Mouse (Mus musculus): ENCODE results near the gene Foxp1. TPM values are rescaled to one million over a fixed set of nuclear protein-coding genes. Genes with fewer than 3 reads are reported as not detected.

Foxp1 gene
- polyA plus RNA-seq, 2 experiments: 7.9 to 10.6 TPM

GRCm38 (mm10) chr6:99126717-99127116 is 395.8 kb downstream of the Foxp1 start:
- no peak overlapping the region for H3K4me3 ChIP-seq (ENCODE audit: insufficient read depth in 1 of 2, low read depth in 2 of 2, low read length in 2 of 2)
- H3K36me3 ChIP-seq (replicated peaks; ENCODE audit: control insufficient read depth, insufficient read depth, low read depth): no peaks in the 10 kb centered on the region
- no peaks in the 10 kb centered on the region for H3K27me3 ChIP-seq (ENCODE audit: control insufficient read depth, insufficient read depth, low read length)
- DNase-seq (ENCODE audit: low read depth in 3 of 3, low spot score in 3 of 3) (no peak), ATAC-seq (ENCODE audit: insufficient read depth) (no peak)
- H3K4me1 ChIP-seq (replicated peaks; ENCODE audit: control insufficient read depth in 2 of 2, insufficient read depth in 2 of 2, low read length in 1 of 2): peaks cover 0 to 2% of the 10 kb centered on the region in 2 experiments; a peak in 1 of 4 replicates
- whole genome bisulfite sequencing (ENCODE audit: insufficient replicate concordance): 59% methylated on average over 9 of the region's 9 CpGs
- H3K4me2 ChIP-seq (ENCODE audit: low read depth): no peak overlapping the region
- TF ChIP-seq CTCF (IDR thresholded peaks at IDR 0.05; ENCODE audit: low read depth): no peak
- TF ChIP-seq EP300 (IDR thresholded peaks at IDR 0.05; ENCODE audit: low read depth): no peak
- H3K27ac ChIP-seq: no peak overlapping the region
- no peak overlapping the region for H3K9ac ChIP-seq (replicated peaks)
- no peaks in the 10 kb centered on the region for H3K9me3 ChIP-seq (ENCODE audit: control insufficient read depth, low read length)

- DNase-seq (ENCODE audit: low read depth in 3 of 3, low spot score in 3 of 3): no peak
- no peak overlapping the region for H3K4me3 ChIP-seq (ENCODE audit: insufficient read depth in 1 of 2, low read depth in 2 of 2, low read length in 2 of 2)
- no peaks in the 10 kb centered on the region for H3K36me3 ChIP-seq (replicated peaks; ENCODE audit: control insufficient read depth, insufficient read depth, low read depth)
- H3K4me1 ChIP-seq (replicated peaks; ENCODE audit: control insufficient read depth in 2 of 2, insufficient read depth in 2 of 2, low read length in 1 of 2): no peaks in the 10 kb centered on the region
- no peaks in the 10 kb centered on the region for H3K9me3 ChIP-seq (ENCODE audit: control insufficient read depth, low read length)
- no peak for TF ChIP-seq CTCF (IDR thresholded peaks at IDR 0.05; ENCODE audit: low read depth)
- no peak for TF ChIP-seq EP300 (IDR thresholded peaks at IDR 0.05; ENCODE audit: low read depth)
- no peak overlapping the region for H3K4me2 ChIP-seq (ENCODE audit: low read depth)
- ATAC-seq (ENCODE audit: insufficient read depth): no peak
- H3K27ac ChIP-seq: no peak overlapping the region
- no peaks in the 10 kb centered on the region for H3K27me3 ChIP-seq (ENCODE audit: control insufficient read depth, insufficient read depth, low read length)
- no peak overlapping the region for H3K9ac ChIP-seq (replicated peaks)
- WGBS (ENCODE audit: insufficient replicate concordance): 72% methylated on average over 8 of the region's 8 CpGs
Observed at GRCm38 (mm10) chr6:99120776-99121766, 401.4 kb downstream of the Foxp1 start.

- Histone ChIP-seq H3K9ac (replicated peaks) (no peak overlapping the region), H3K9me3 (ENCODE audit: control insufficient read depth, low read length) (no peaks in the 10 kb centered on the region), H3K27me3 (ENCODE audit: control insufficient read depth, insufficient read depth, low read length) (no peaks in the 10 kb centered on the region), H3K4me3 (ENCODE audit: insufficient read depth in 1 of 2, low read depth in 2 of 2, low read length in 2 of 2) (no peak overlapping the region), H3K4me2 (ENCODE audit: low read depth) (no peak overlapping the region), H3K4me1 (replicated peaks; ENCODE audit: control insufficient read depth in 2 of 2, insufficient read depth in 2 of 2, low read length in 1 of 2) (no peaks in the 10 kb centered on the region), H3K27ac (no peak overlapping the region), H3K36me3 (replicated peaks; ENCODE audit: control insufficient read depth, insufficient read depth, low read depth) (no peaks in the 10 kb centered on the region)
- 61% methylated on average over 4 of the region's 4 CpGs for WGBS (ENCODE audit: insufficient replicate concordance)
- DNase-seq (ENCODE audit: low read depth in 3 of 3, low spot score in 3 of 3) (no peak), ATAC-seq (ENCODE audit: insufficient read depth) (no peak)
- TF ChIP-seq EP300 (IDR thresholded peaks at IDR 0.05; ENCODE audit: low read depth) (no peak), CTCF (IDR thresholded peaks at IDR 0.05; ENCODE audit: low read depth) (no peak)
Observed at GRCm38 (mm10) chr6:99118534-99118933, 404.0 kb downstream of the Foxp1 start.

GRCm38 (mm10) chr6:99117411-99117810 is 405.1 kb downstream of the Foxp1 start:
- H3K27ac ChIP-seq: no peak overlapping the region
- WGBS (ENCODE audit: insufficient replicate concordance): 61% methylated on average over 1 of the region's 1 CpGs
- no peaks in the 10 kb centered on the region for H3K4me1 ChIP-seq (replicated peaks; ENCODE audit: control insufficient read depth in 2 of 2, insufficient read depth in 2 of 2, low read length in 1 of 2)
- H3K36me3 ChIP-seq (replicated peaks; ENCODE audit: control insufficient read depth, insufficient read depth, low read depth): no peaks in the 10 kb centered on the region
- no peaks in the 10 kb centered on the region for H3K27me3 ChIP-seq (ENCODE audit: control insufficient read depth, insufficient read depth, low read length)
- ATAC-seq (ENCODE audit: insufficient read depth): no peak
- H3K9ac ChIP-seq (replicated peaks): no peak overlapping the region
- no peak for DNase-seq (ENCODE audit: low read depth in 3 of 3, low spot score in 3 of 3)
- TF ChIP-seq CTCF (IDR thresholded peaks at IDR 0.05; ENCODE audit: low read depth): no peak
- no peak for TF ChIP-seq EP300 (IDR thresholded peaks at IDR 0.05; ENCODE audit: low read depth)
- no peak overlapping the region for H3K4me2 ChIP-seq (ENCODE audit: low read depth)
- no peak overlapping the region for H3K4me3 ChIP-seq (ENCODE audit: insufficient read depth in 1 of 2, low read depth in 2 of 2, low read length in 2 of 2)
- H3K9me3 ChIP-seq (ENCODE audit: control insufficient read depth, low read length): no peaks in the 10 kb centered on the region

GRCm38 (mm10) chr6:99111856-99112255 is 410.7 kb downstream of the Foxp1 start:
- H3K9ac ChIP-seq (replicated peaks): no peak overlapping the region
- H3K27ac ChIP-seq: no peak overlapping the region
- WGBS (ENCODE audit: insufficient replicate concordance): 62% methylated on average over 4 of the region's 4 CpGs

More at GRCm38 (mm10) chr6:99111856-99112255, 410.7 kb downstream of the Foxp1 start:
- Histone ChIP-seq H3K4me1 (replicated peaks; ENCODE audit: control insufficient read depth in 2 of 2, insufficient read depth in 2 of 2, low read length in 1 of 2) (peaks cover 8 to 11% of the 10 kb centered on the region in 2 experiments), H3K27me3 (ENCODE audit: control insufficient read depth, insufficient read depth, low read length) (no peaks in the 10 kb centered on the region), H3K9me3 (ENCODE audit: control insufficient read depth, low read length) (no peaks in the 10 kb centered on the region), H3K36me3 (replicated peaks; ENCODE audit: control insufficient read depth, insufficient read depth, low read depth) (no peaks in the 10 kb centered on the region), H3K4me2 (ENCODE audit: low read depth) (no peak overlapping the region), H3K4me3 (ENCODE audit: insufficient read depth in 1 of 2, low read depth in 2 of 2, low read length in 2 of 2) (no peak overlapping the region)
- TF ChIP-seq EP300 (IDR thresholded peaks at IDR 0.05; ENCODE audit: low read depth) (no peak), CTCF (IDR thresholded peaks at IDR 0.05; ENCODE audit: low read depth) (no peak)
- no peak for DNase-seq (ENCODE audit: low read depth in 3 of 3, low spot score in 3 of 3)
- no peak for ATAC-seq (ENCODE audit: insufficient read depth)
